Mouse (Mus musculus) thymus, adult 2 months (tissue): Measurements from ENCODE around the gene Mpv17l2. TPM values are rescaled to one million over a fixed set of nuclear protein-coding genes. Genes with fewer than 3 reads are reported as not detected.
A peak's percentile ranks its signal among the peaks of the same experiment; 100 is the strongest.

Experiments
- DNase-seq: peaks from one replicate; pipeline ENCODE4 v3.0.0; 2021
- H3K27ac ChIP-seq: fragments of 200-500 bp; 2 replicates; pipeline ENCODE4 v1.5.1; 2012; ENCODE audit warnings: low read length, control low read depth; ENCODE audit not compliant: control insufficient read depth, insufficient read depth
- H3K27me3 ChIP-seq: fragments of 200-500 bp; 2 replicates; pipeline ENCODE4 v1.6.1; 2012; ENCODE audit warnings: mild to moderate bottlenecking, low read length, moderate library complexity, mixed read lengths; ENCODE audit not compliant: control insufficient read depth, insufficient read depth
- H3K36me3 ChIP-seq: fragments of 200-500 bp; 2 replicates; pipeline ENCODE4 v1.6.1; 2012; ENCODE audit warnings: mild to moderate bottlenecking, low read length, moderate library complexity; ENCODE audit not compliant: control insufficient read depth, insufficient read depth
- H3K4me1 ChIP-seq: fragments of 200-500 bp; replicated peaks from 2 replicates; pipeline ENCODE4 v1.6.1; 2012; ENCODE audit warnings: low read length; ENCODE audit not compliant: control insufficient read depth, insufficient read depth
- H3K4me3 ChIP-seq: fragments of 200-500 bp; 2 replicates; pipeline ENCODE4 v1.5.1; 2012; ENCODE audit warnings: mild to moderate bottlenecking, low read length, control low read depth, moderate library complexity; ENCODE audit not compliant: control insufficient read depth, insufficient read depth
- CTCF ChIP-seq: fragments of 200-500 bp; IDR thresholded peaks from 2 replicates; pipeline ENCODE4 v1.5.1; 2012; ENCODE audit warnings: mild to moderate bottlenecking, control low read depth, low read length, moderate library complexity, borderline replicate concordance; ENCODE audit not compliant: control insufficient read depth, poor library complexity, insufficient read depth; ENCODE audit errors: extremely low read depth
- POLR2A ChIP-seq: fragments of 200-500 bp; IDR thresholded peaks from 2 replicates; pipeline ENCODE4 v1.6.1; 2012; ENCODE audit warnings: mild to moderate bottlenecking, low read length, control low read depth, moderate library complexity; ENCODE audit not compliant: control insufficient read depth, poor library complexity, insufficient read depth; ENCODE audit errors: extremely low read depth
- WGBS: fragments of 180-500 bp; shearing (Covaris S2); methylation state at CpG from one replicate; pipeline ENCODE4 v1.1.7; 2018; 5-methylcytosine and 5-hydroxymethylcytosine counted together
- polyA plus RNA-seq: library from polyadenylated mRNA; depleted of rRNA; stranded (reverse); fragments of >200 nt; gene quantifications from 2 replicates; pipeline ENCODE4 v1.2.3, GENCODE M21; 2012

Gene Mpv17l2
- polyA plus RNA-seq, 1 experiment: 72.9 TPM

GRCm38 (mm10) chr8:70776496-70777444 lies 16.0 kb upstream of the Mpv17l2 start, which contains the start of gene Pik3r2:
Gene Pik3r2 (minus strand): TSS chr8:70776713.
- peak; percentile 49 for TF ChIP-seq POLR2A
- peak; percentile 54; the same call in 1 of the 2 replicates for TF ChIP-seq CTCF
- DNase-seq: peak; percentile 98
- Histone ChIP-seq H3K27me3 (no peaks in the 10 kb centered on the region), H3K4me3 (peak within 1 kb of the TSS; percentile 59), H3K27ac (peak within 1 kb of the TSS; percentile 85), H3K36me3 (peaks cover 27% of the 10 kb centered on the region), H3K4me1 (peaks cover 15% of the 10 kb centered on the region)
- under 1% methylated on average over 94 of the region's 94 CpGs for WGBS

- peaks cover 19% of the 10 kb centered on the region for H3K36me3 ChIP-seq
- DNase-seq: no peak
Observed at GRCm38 (mm10) chr8:70775851-70776495, 15.2 kb upstream of the Mpv17l2 start.

GRCm38 (mm10) chr8:70775227-70775626 lies 14.5 kb upstream of the Mpv17l2 start:
- Histone ChIP-seq H3K4me3 (no peak overlapping the region), H3K4me1 (peaks cover 15% of the 10 kb centered on the region), H3K27me3 (no peaks in the 10 kb centered on the region), H3K27ac (no peak overlapping the region), H3K36me3 (peaks cover 12% of the 10 kb centered on the region)
- WGBS: 91% methylated on average over 5 of the region's 5 CpGs
- no peak for TF ChIP-seq CTCF
- no peak for TF ChIP-seq POLR2A
- DNase-seq: no peak

More at GRCm38 (mm10) chr8:70775851-70776495, 15.2 kb upstream of the Mpv17l2 start:
- peak overlapping the region; percentile 59 for H3K4me3 ChIP-seq
- TF ChIP-seq POLR2A (no peak), CTCF (no peak)
- H3K4me1 ChIP-seq: peaks cover 15% of the 10 kb centered on the region
- whole genome bisulfite sequencing: 2% methylated on average over 34 of the region's 34 CpGs
- no peak overlapping the region for H3K27ac ChIP-seq
- H3K27me3 ChIP-seq: no peaks in the 10 kb centered on the region

GRCm38 (mm10) chr8:70774740-70775139 lies 14.0 kb upstream of the Mpv17l2 start:
- Histone ChIP-seq H3K27me3 (no peaks in the 10 kb centered on the region), H3K36me3 (peaks cover 7% of the 10 kb centered on the region), H3K27ac (no peak overlapping the region), H3K4me1 (peaks cover 17% of the 10 kb centered on the region), H3K4me3 (no peak overlapping the region)
- DNase-seq: no peak
- TF ChIP-seq CTCF (no peak), POLR2A (no peak)
- 96% methylated on average over 18 of the region's 18 CpGs for WGBS

- Histone ChIP-seq H3K4me1 (peaks cover 19% of the 10 kb centered on the region), H3K27ac (no peak overlapping the region), H3K36me3 (no peaks in the 10 kb centered on the region), H3K27me3 (no peaks in the 10 kb centered on the region), H3K4me3 (no peak overlapping the region)
- TF ChIP-seq POLR2A: no peak
- TF ChIP-seq CTCF: no peak
- no peak for DNase-seq
- 83% methylated on average over 9 of the region's 9 CpGs for WGBS
Observed at GRCm38 (mm10) chr8:70773833-70774232, 13.1 kb upstream of the Mpv17l2 start.

- WGBS: 83% methylated on average over 5 of the region's 5 CpGs
- no peak for DNase-seq
- no peak overlapping the region for H3K4me3 ChIP-seq
- no peaks in the 10 kb centered on the region for H3K36me3 ChIP-seq
- no peaks in the 10 kb centered on the region for H3K27me3 ChIP-seq
- no peak overlapping the region for H3K27ac ChIP-seq
- H3K4me1 ChIP-seq: peaks cover 23% of the 10 kb centered on the region
- TF ChIP-seq CTCF (no peak), POLR2A (no peak)
Observed at GRCm38 (mm10) chr8:70773410-70773809, 12.7 kb upstream of the Mpv17l2 start.
